Mouse (Mus musculus): ENCODE results near the gene Arhgef39.

The Arhgef39 gene

DNA sequence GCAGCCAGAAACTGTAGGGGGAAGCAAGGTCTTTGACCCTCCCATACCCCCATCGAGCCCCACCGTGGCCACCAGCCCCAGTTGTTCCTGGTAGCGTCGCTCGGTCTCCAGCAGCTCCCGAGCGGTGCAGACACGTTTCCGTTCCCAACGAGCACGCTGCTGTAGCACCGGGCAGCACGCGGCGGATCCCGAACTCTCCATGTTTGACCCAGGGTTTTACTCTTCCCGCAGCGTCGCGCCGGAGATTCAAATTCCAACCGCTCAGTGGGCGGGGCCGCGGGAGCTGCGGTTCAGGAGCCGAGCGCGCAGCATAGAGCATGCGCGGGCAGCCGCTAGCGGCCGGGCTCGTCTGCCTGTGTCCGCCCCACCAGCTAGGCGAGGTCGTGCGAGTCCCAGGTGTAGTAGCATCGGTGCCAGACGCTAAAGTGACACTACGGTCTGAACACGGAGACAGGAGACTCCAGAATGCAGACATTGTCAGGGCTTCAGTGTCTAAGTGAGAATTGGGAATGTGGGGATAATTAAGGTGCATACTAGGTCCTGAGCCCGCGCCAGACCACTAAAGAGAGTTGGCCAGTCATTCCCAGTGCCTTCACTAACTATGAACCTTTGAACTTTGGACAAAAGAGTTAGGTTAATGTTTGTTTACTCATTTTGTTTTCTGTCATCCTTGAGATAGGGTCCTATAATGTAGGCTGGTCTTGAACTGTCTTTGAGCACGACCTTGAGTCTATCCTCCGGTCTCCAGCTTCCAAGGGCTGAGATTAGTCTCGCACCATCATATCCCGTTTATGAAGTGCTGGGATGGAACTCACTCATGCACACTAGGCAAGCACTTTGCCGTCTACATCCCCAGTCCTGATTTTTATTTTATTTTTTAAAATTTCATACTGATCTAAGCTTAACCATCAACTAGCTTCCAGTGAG, at the start of gene Arhgef39:
TSS of gene Arhgef39 (minus strand) at position 289 of the 927 bp plus-strand sequence.
- peak; percentile 87 for DNase-seq (ENCODE audit: inconsistent ontology term)

DNA sequence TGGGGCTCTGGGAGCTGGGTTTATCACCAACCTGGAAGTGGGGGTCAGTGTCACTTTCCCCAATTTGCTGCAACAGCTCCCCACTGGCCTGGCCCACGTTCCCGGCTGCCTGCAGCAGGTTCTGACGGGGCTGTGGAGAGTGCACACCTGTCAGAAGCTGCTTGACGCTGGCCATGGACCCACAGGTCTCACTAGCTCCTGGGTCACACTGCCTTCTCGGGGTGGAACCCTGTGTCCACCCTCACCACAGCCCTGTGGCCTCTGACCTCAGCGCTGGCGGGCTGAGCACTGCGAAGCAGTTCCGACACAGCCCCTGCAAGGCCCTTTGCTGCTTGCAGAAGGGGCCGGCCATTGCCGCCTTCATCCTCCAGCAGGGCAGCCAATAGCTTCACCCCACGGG, 49.6 kb upstream of the Arhgef39 start:
- DNase-seq (ENCODE audit: inconsistent ontology term) = no peak

DNA sequence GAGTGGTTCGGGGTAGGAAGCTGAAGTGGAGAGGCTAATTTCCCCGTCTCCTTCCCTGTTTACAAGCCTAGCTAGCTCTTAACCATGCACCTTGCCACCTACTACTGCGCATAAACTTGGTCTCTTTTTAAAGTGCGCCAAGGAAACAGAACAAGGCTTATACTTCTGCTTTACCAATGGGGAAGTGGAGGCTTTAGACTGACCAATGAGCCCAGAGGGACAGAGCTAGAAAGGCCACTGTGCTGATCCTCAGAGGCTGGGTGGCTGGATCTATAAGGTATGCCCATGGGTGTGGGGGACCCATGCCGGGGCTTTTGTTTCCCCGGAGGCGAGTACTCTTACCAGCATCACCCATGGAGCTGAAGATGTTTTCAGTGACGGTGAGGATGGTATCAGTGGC, 47.7 kb upstream of the Arhgef39 start:
- no peak for DNase-seq (ENCODE audit: inconsistent ontology term)

DNA sequence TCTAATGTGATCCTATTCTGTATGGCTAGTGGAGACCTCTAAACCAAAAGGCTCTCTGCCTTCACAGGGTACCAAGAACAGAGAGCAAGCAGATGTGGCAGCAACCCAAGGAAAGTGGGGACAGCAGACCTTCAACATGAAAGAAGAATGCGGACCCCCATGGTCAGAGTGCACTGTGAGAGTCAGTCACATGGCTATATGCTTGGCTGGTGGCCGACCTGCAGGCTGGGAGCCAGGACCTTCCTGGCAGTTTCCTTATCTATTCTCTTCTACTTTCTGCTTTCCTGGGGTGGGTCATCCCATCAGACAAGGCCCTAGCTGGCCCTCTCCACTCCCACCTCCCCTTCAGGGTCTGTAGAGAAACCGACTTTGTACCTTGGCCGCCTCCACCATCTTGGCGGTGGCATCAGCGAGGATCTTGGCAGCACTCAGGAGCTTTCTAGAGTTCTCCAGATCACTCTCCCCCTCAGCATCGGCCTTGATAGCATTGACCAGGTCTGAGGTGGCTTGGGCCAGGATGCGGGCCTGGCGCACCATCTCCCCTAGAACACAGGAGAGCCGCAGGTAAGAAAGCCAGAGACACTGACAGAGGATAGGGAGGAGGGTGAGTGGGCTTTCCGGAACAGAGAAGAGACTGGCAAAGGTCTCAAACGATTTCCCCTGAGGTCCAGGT, 47.0 kb upstream of the Arhgef39 start:
- no peak for DNase-seq (ENCODE audit: inconsistent ontology term)

DNA sequence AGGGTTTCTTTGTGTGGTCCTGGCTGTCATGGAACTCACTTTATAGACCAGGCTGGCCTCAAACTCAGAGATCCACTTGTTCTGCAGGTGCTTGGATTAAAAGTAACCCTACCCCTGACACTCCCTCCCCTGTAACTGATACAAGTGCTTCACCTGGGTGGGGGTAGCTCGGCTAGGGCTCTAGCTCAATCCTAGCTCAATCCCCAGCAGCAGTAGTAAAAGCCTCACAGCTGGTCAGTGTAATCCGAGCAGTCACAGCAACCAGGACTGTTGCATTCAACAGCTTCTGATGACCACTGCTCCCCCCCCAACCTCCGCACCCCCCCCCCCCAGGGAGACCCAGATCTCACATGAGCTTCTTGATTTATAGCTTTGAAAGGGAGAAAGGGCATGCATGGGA, 42.5 kb upstream of the Arhgef39 start:
- no peak for DNase-seq (ENCODE audit: inconsistent ontology term)

DNA sequence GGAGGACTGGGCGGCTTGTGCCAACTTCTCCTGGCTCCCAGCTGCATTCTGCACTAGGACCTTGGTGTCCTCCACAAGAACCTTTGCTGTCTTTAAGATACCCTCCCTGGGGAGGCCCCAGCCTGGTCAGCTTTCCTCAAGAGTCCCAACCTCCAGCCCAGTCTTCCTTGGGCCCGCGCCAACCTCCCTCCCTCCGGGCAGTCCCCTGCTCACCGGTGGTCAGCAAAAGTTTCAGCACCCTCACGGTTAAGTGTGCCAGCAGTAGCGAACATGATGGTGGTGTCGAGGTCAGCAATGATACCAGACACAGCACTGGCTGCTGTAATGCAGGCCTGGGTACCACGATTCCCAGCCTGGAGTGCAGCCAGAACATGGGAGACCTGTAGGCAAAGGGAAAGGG, 36.5 kb upstream of the Arhgef39 start:
- DNase-seq (ENCODE audit: inconsistent ontology term) = no peak

DNA sequence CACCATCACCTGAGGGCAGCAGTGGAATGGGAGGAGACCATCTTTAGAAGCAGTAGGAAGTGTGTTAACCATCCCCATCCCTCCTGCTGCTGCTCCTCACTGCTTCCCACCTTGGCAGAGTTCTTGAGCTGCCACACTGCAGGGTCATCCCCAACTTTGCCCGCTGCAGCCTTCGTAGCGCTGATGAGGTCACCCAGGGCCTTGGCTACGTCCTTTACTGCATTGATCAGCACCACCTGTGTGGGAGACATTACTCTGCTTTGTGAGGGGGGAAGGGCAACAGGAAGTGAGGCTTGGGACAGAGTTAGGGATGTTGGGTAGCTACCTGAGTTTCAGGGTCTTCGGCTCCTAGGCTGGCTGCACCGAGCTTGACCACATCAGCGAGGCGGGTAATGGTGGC, 36.1 kb upstream of the Arhgef39 start:
- DNase-seq (ENCODE audit: inconsistent ontology term) = no peak

DNA sequence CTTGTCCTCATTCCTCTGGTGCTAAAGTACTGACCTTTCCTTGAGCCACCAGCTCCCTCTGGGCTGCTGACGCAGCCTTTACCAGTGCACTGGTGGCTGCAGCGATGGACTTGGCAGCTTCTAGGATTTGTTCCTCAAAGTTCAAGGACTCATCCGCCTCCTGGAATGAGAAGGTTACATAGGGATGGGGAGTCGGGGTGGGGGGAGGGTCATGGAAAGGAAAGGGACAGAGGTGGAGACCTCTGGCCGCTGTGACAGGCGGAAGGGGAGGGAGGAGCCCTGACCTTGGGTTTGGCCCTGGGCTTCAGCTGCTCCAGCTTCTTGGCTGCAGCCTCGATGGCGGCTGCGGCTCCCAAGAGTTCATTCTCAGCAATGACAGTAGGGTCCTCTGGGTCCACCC, 33.8 kb upstream of the Arhgef39 start:
- no peak for DNase-seq (ENCODE audit: inconsistent ontology term)

DNA sequence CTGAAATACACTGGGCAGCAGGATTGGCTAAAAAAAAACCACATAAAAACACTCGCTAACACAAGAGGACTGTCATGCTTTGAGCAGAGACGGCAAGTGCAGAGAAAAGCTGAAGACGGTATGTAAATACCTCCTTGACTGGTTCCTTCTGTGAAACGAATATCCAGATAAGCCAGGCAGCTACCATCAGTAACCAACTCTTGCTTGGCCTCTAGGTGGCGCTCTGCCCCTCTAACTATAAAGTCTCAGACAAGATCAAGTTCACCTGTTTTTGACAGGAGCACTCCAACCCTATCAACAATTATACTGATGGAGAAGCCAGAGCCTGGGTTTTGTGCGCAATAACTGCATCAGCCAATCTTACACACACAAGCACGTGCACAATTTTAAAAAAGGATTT, 31.1 kb upstream of the Arhgef39 start:
- peak; percentile 49 for DNase-seq (ENCODE audit: inconsistent ontology term)

DNA sequence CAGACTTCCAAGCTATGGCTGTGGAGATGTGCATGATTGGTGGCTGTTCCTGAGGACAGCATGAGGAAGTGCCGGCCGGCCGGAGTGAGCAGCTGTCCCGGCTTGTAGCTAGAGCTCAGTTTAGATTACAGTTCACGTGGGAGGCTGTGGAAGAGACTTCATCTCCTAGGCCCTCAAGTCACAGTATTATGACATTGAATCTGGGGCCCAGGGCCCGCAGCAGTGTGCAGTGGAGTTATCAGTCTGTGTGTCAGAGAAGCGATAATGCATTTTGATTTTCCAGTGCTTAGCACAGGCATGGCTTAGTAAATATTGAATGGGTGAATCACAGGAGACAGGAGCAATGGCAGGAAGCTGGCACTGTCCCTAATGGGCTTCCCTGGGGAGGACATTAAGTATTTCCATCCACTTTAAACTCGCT, 30.6 kb upstream of the Arhgef39 start:
- peak; percentile 51 for DNase-seq (ENCODE audit: inconsistent ontology term)

DNA sequence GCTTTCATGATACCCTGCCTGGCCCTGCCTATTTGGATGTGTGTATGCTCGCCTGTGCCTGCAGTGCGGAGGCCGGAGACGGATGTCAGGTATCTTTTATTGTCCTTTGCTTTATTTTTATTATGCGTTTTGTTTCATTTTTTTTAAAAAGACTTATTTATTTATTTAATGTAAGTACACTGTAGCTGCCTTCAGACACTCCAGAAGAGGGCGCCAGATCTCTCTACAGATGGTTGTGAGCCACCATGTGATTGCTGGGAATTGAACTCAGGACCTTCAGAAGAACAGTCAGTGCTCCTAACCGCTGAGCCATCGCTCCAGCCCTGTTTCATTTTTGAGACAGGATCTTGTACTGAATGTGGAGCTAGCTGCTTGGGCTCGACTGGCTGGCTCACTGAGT, 29.0 kb upstream of the Arhgef39 start:
- DNase-seq (ENCODE audit: inconsistent ontology term) = no peak

DNA sequence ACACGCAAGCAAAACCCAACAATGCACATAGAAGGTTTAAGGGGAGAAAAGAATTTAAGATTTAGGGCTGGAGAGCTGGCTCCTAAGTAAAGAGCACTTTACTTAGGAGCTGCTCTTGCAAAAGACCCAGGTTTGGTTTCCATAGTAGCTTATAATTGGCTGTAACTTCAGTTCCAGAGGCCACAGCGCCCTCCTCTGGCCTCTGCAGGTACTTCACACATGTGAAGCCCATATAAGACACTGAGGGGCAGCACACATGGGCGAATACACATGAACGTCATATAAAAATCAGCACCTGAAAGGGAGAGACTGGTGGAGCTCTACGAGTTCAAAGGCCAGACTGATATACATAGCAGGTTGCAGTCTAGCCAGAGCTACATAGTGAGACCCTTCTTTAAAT, 28.4 kb upstream of the Arhgef39 start:
- no peak for DNase-seq (ENCODE audit: inconsistent ontology term)

DNA sequence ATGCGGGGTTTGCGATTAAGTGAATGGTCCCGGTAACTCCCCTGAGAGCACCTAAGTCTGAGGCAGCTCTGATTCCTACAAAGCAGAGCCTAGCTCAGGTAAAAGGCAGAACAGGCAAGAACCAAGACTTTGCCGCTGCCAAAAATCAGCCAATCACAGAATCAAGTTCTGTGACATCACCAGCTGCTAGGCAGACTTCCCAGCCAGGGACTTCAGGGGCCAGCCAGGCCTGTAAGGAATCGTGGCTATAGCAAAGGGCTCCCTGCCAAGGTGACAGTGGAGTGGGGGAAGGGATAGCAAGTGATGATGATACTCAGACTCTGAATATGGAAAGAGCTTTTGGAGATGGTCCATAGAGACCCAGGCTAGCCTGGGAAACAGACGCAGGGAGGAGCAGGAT, 20.5 kb upstream of the Arhgef39 start:
- DNase-seq (ENCODE audit: inconsistent ontology term) = peak; percentile 67

DNA sequence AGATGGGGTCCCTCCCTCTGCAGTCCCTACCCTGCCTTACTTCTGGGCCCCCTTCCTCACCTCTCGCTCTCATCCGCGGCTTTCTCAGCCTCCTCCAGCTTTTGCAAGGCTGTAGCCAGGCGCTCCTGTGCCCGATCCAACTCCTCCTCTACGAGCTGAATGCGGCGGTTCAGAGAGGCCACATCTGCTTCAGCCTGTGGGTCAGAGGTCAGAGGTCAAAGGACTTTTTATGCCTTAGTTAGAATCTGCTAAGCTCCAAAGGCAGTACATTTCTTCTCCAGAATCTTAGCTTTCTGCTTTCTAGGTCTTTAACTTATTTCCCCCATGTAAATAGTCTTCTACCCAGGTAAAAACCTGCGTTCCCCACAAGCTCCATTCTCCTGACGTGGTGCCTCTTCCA, 20.1 kb upstream of the Arhgef39 start:
- no peak for DNase-seq (ENCODE audit: inconsistent ontology term)

DNA sequence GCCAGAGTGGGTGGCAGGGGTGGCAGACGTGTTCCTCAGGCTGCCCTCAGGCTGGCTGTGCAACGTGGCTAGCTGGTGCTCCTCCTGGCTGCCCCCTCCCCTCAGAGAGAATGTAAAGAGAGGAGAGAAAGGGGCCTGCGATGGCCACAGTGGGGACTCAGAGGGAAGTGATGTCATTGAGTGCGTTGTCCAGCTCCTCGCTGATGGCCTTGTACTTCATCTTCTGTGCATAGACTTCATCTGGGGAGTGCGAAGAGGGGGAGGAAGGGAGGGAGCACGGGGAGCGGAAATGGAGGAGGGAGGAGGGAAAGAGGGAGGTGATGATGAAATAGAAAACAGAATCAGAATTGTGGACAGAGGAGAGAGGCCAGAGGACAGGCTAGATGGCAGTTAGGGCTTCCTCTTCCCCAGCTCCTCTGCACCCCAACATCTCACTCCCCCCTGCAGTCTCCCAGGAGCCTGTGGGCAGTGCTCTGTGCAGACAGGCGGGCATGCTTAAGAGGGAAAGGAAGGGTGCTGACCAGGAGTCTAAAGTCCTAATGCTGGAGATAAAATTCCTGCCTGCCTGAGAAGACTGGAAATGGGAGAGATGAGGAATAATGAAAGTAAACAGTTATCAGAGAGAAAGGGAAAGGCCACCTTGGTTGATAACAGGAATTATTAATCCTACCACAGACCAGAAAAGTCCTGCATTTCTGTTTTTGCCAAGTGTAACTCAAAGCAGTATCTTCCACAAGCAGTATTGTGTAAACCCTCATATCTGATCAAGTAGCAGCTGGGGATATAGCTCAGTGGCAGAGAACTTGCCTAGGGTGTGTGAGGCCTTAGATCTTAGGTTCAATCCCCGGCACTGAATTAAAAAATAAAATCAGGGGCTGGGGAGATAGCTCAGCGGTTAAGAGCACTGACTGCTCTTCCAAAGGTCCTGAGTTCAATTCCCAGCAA, 16.5 kb upstream of the Arhgef39 start:
- no peak for DNase-seq (ENCODE audit: inconsistent ontology term)

DNA sequence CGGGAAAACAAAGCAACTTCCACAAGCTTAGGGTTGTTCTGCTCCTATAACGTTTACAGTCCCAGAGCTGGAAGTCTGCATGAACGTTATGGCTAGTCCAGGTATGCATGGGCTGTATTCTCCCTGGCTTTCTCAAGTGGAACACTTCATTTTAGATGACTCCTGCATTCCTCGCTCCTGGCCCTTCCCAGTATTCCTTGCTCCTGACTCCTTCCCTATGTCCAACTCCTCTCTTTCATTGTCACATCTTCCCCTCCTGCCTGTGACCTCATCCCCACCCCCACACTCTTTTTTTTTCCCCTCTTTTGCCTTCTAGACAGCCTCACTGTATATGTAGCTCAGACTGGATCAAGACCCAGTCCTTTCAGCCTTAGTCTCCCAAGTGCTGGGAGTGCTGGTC, 14.3 kb upstream of the Arhgef39 start:
- no peak for DNase-seq (ENCODE audit: inconsistent ontology term)

DNA sequence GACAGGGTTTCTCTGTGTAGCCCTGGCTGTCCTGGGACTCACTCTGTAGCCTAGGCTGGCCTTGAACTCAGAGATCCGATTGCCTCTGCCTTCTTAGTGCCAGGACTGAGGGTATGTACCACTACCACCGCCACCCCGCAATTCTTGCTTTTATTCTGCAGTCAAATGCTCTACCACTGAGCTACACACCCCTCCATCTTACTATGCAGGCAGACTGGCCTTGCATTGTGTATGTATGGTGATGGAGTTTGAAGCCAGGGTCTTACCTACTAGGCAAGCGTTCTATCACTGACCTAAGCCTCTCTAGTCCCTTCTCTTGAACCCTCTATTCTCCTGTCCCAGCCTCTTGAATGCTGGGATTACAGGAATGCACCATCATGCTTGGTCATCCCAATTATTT, 13.8 kb upstream of the Arhgef39 start:
- no peak for DNase-seq (ENCODE audit: inconsistent ontology term)

DNA sequence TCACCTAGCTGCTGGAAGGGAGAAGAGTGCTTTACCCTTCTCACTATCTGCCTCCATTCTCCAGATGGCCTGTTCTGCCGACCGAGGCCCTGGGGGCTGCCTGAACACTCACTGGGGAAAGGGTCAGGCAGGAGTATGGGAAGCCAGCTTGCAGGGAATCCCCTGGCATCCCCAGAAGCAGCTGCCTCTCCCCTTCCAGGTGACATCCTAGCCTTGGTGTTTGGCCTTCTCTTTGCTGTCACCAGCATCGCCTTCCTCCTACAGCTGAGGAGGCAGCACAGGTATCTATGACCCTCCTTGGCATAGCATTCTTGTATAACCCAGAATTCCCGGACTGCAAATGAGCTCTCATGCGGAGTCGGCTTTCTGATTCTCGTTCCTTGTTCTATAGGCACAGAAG, 13.2 kb upstream of the Arhgef39 start:
- no peak for DNase-seq (ENCODE audit: inconsistent ontology term)

DNA sequence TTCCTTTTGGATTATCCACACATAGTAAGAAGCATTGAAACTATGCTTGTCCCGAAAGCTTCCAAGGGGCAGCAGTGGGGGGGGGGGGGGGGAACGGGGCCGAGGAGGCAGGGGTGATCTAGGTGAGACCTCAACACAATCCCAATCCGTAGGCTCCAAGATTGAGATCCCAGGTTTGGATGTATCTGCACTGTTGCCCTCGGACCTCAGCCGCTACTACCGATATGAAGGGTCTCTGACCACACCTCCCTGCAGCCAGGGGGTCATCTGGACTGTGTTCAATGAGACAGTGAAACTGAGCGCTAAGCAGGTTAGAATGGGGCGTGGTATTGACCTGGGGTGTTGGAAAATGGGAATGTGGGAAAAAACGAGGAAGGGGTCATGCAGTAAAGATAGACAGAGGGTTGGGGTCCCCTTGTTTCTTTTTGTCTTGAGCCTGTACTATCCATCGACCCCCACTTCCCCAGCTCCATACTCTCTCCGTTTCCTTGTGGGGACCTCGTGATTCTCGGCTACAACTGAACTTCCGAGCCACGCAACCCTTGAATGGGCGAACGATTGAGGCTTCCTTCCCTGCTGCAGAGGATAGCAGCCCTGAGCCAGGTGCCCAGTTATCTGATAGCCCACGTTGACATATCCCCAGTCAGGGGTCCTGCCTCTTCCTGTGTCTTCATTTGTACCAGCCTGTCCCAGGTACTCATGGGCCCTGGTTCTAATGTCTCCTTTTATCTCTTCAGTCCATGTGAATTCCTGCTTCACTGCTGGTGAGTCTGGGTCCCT, 12.4 kb upstream of the Arhgef39 start:
- DNase-seq (ENCODE audit: inconsistent ontology term) = no peak

DNA sequence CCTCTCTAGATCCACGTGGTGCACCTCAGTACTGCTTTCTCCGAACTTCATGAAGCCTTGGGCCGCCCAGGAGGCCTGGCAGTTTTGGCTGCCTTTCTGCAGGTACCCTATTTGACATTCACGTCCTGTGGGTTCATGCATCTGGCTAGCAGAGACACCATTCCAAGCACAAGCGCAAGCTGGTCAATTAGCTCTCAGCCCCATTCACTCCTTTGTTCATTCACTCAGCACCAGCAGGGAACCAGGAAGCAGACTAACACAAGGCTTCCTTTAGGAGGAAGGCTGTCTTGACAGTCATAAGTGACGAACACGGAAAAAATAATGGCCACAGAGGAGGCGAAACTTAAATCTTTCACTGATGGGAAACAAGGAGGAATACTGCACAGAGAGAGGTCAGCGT, 9.6 kb upstream of the Arhgef39 start:
- DNase-seq (ENCODE audit: inconsistent ontology term) = peak; percentile 42

DNA sequence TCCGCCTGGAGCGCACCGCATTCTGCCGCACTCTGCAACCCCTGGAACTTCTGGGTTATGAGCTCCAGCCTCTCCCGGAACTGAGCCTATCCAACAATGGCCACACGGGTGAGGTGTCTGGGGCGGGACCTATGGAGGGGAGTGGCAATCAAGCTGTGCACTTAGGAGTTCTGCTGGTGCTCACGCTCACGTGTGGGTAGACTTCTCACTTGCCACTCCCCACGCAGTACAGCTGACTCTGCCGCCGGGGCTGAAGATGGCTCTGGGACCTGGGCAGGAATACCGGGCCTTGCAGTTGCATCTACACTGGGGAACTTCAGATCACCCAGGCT, 9.1 kb upstream of the Arhgef39 start:
- peak; percentile 55 for DNase-seq (ENCODE audit: inconsistent ontology term)

Data from Muller cell, postnatal 12 days (primary cell).